In genomic region chr2:93902680-93903305, GRCm38 (mm10) we compare ENCODE assay signal across 25 mouse cellular contexts. TPM values are rescaled to one million over a fixed set of nuclear protein-coding genes. Genes with fewer than 3 reads are reported as not detected.
DNase-seq lines count a peak whose midpoint lies in the region; ATAC-seq and TF ChIP-seq lines count a peak whose summit lies in the region.
"Had no signal": no experiment of that assay in that cellular context is flagged by ENCODE, and none has a peak within 500 bp of the region (broad histone marks: within the 10 kb centered on the region; RNA-seq: fewer than 3 reads in every experiment).

No protein-coding gene starts in this region.

- WGBS in hindbrain, postnatal 0 days = 61% methylated on average over 5 of the region's 5 CpGs

- H3K4me2 ChIP-seq in hindbrain, postnatal 0 days (ENCODE audit: low read depth, low read length) = no peak overlapping the region
- H3K4me2 ChIP-seq: forebrain, embryonic 13.5 days; heart, embryonic 11.5 days; hindbrain, embryonic 13.5 days; liver, embryonic 13.5 days; lung, embryonic 14.5 days had no signal

- peak; percentile 57 for ATAC-seq in Patski
- ATAC-seq in hindbrain, postnatal 0 days = no peak
- ATAC-seq: activated CD4-positive, CD25-positive, alpha-beta regulatory T cell, adult 4 months; forebrain, embryonic 13.5 days; intestine, embryonic 16.5 days had no signal

- DNase-seq in cerebellum, adult 9-11 months = peak; percentile 14
- no peak for DNase-seq in cerebellum, postnatal 14 days
- no peak for DNase-seq in layer of hippocampus, adult 2 months (ENCODE audit: low spot score in 2 of 2)
- DNase-seq in layer of hippocampus, postnatal 14 days (ENCODE audit: low spot score in 2 of 2) = no peak
- DNase-seq in Patski (ENCODE audit: low read depth, low spot score) = peak; percentile 35
- DNase-seq in hindbrain, postnatal 0 days (ENCODE audit: low spot score) = no peak
- no peak for DNase-seq in spleen, adult 18-20 months
- DNase-seq: adrenal gland, postnatal 36 days; B cell, adult 2 months; liver, embryonic 13.5 days; lung, postnatal 36 days; thymus, postnatal 25 days had no signal

- no peak overlapping the region for H3K4me3 ChIP-seq in layer of hippocampus, adult 2 months
- no peak overlapping the region for H3K4me3 ChIP-seq in hindbrain, postnatal 0 days (ENCODE audit: low read length)
- H3K4me3 ChIP-seq: erythroblast, embryonic 14.5 days; forebrain, embryonic 13.5 days; hindbrain, embryonic 13.5 days; liver, embryonic 13.5 days had no signal

- H3K9me3 ChIP-seq in hindbrain, postnatal 0 days (ENCODE audit: low read length) = no peaks in the 10 kb centered on the region
- H3K9me3 ChIP-seq: forebrain, embryonic 13.5 days; hindbrain, embryonic 13.5 days; liver, embryonic 13.5 days had no signal

- in situ Hi-C loops in Patski (cut with MboI; ENCODE audit: low pct_unique_long_range_greater_than_20kb) = no loop called here

- H3K4me1 ChIP-seq in hindbrain, postnatal 0 days (ENCODE audit: insufficient read depth, low read length) = peaks cover 19% of the 10 kb centered on the region; the same call in 1 of the 2 replicates
- H3K4me1 ChIP-seq: liver, embryonic 13.5 days had no signal

- no peak for TF ChIP-seq CTCF in layer of hippocampus, adult 2 months (conservative IDR thresholded peaks at IDR 0.05)
- no peak for TF ChIP-seq CTCF in Patski (IDR thresholded peaks at IDR 0.05)
- TF ChIP-seq CTCF in hindbrain, postnatal 0 days (IDR thresholded peaks at IDR 0.05; ENCODE audit: low read depth) = no peak

- no peaks in the 10 kb centered on the region for H3K27me3 ChIP-seq in Patski
- no peaks in the 10 kb centered on the region for H3K27me3 ChIP-seq in hindbrain, postnatal 0 days (ENCODE audit: insufficient read depth, low read length)
- H3K27me3 ChIP-seq: forebrain, embryonic 13.5 days; hindbrain, embryonic 13.5 days; liver, embryonic 13.5 days had no signal

- POLR2A ChIA-PET in Patski (lab: Charles Lee) = no interaction called here

- no peaks in the 10 kb centered on the region for H3K36me3 ChIP-seq in hindbrain, postnatal 0 days (ENCODE audit: insufficient read depth, low read length)
- H3K36me3 ChIP-seq: hindbrain, embryonic 13.5 days; liver, embryonic 13.5 days had no signal

- CTCF ChIA-PET in Patski (lab: Charles Lee) = no interaction called here

- H3K27ac ChIP-seq in layer of hippocampus, adult 2 months = peak overlapping the region; percentile 61; the same call in 1 of the 2 replicates
- no peak overlapping the region for H3K27ac ChIP-seq in hindbrain, postnatal 0 days
- H3K27ac ChIP-seq: forebrain, embryonic 13.5 days; hindbrain, embryonic 13.5 days; liver, embryonic 13.5 days had no signal

- no peak overlapping the region for H3K9ac ChIP-seq in hindbrain, postnatal 0 days (replicated peaks; ENCODE audit: low read length)
- H3K9ac ChIP-seq: forebrain, embryonic 13.5 days; hindbrain, embryonic 13.5 days; liver, embryonic 13.5 days; lung, embryonic 14.5 days had no signal

RNA-seq across cellular contexts. Expression of gene Accsl, which starts 33.8 kb away (rescaled TPM):
- under 1 TPM in 1 of 2 experiments, not detected in 1; 0.54 TPM for total RNA-seq in layer of hippocampus, adult 2 months (2021)
- total RNA-seq in layer of hippocampus, postnatal 14 days (2021) = under 1 TPM; 0.72 to 0.90 TPM
- not detected for polyA plus RNA-seq in Patski (2021)
- not detected in 2 replicates for total RNA-seq in hindbrain, postnatal 0 days (2014; rRNA removed)
- polyA plus RNA-seq in hindbrain, postnatal 0 days (2015; fragmentation: Nextera tagmentation; extraction: Ambion mirVana) = 0.30 and 0.39 TPM in 2 replicates
- total RNA-seq: megakaryocyte-erythroid progenitor cell, adult 5-6 weeks had no signal
- polyA plus RNA-seq: activated CD4-positive, CD25-positive, alpha-beta regulatory T cell, adult 4 months; embryonic facial prominence, embryonic 11.5 days; erythroblast, embryonic 14.5 days; heart, embryonic 11.5 days; intestine, embryonic 16.5 days; kidney, embryonic 14.5 days; limb, embryonic 11.5 days; neural tube, embryonic 11.5 days; testis, adult 2 months had no signal

RNA-seq across cellular contexts. Expression of gene Accs, which starts 53.0 kb away (rescaled TPM):
- 1 to 10 TPM; 3.0 to 3.5 TPM for total RNA-seq in layer of hippocampus, adult 2 months (2021)
- total RNA-seq in layer of hippocampus, postnatal 14 days (2021) = 1 to 10 TPM; 4.4 to 4.7 TPM
- polyA plus RNA-seq in Patski (2021) = 13.6 TPM
- 12.0 and 19.1 TPM in 2 replicates for total RNA-seq in hindbrain, postnatal 0 days (2014; rRNA removed)
- polyA plus RNA-seq in hindbrain, postnatal 0 days (2015; fragmentation: Nextera tagmentation; extraction: Ambion mirVana) = 6.5 and 6.6 TPM in 2 replicates
- polyA plus RNA-seq: erythroblast, embryonic 14.5 days had no signal

RNA-seq across cellular contexts. Expression of gene Gm13889, which starts 54.2 kb away (rescaled TPM):
- total RNA-seq in layer of hippocampus, adult 2 months (2021) = 10 to 100 TPM; 50.5 to 51.2 TPM
- 10 to 100 TPM; 48.0 to 49.2 TPM for total RNA-seq in layer of hippocampus, postnatal 14 days (2021)
- 0.37 TPM for polyA plus RNA-seq in Patski (2021)
- 38.5 and 51.4 TPM in 2 replicates for total RNA-seq in hindbrain, postnatal 0 days (2014; rRNA removed)
- 16.4 and 17.4 TPM in 2 replicates for polyA plus RNA-seq in hindbrain, postnatal 0 days (2015; fragmentation: Nextera tagmentation; extraction: Ambion mirVana)
- total RNA-seq: megakaryocyte-erythroid progenitor cell, adult 5-6 weeks had no signal
- polyA plus RNA-seq: activated CD4-positive, CD25-positive, alpha-beta regulatory T cell, adult 4 months had no signal

Comparison
In these comparisons a context has a peak if more than half of its experiments do, and no peak if none do; other contexts are left out.
1. DNase-seq: peak in cerebellum, adult 9-11 months (single experiment) and Patski (single experiment); none in cerebellum, postnatal 14 days (0 of 2), layer of hippocampus, adult 2 months (0 of 2), layer of hippocampus, postnatal 14 days (0 of 2), hindbrain, postnatal 0 days (single experiment) and spleen, adult 18-20 months (0 of 2).